ENCODE assay signal across 24 mouse cellular contexts in genomic region chr9:44314910-44315309, GRCm38 (mm10).
"Had no signal": no experiment of that assay in that cellular context is flagged by ENCODE, and none has a peak within 500 bp of the region (broad histone marks: within the 10 kb centered on the region; RNA-seq: fewer than 3 reads in every experiment).

No protein-coding gene starts in this region.

- ATAC-seq: hindbrain, postnatal 0 days; intestine, embryonic 16.5 days had no signal

- H3K27me3 ChIP-seq: heart, embryonic 13.5 days; heart, embryonic 15.5 days; hindbrain, embryonic 15.5 days; kidney, embryonic 15.5 days; liver, embryonic 13.5 days; liver, embryonic 15.5 days had no signal

- H3K4me3 ChIP-seq: heart, embryonic 10.5 days; heart, embryonic 13.5 days; heart, embryonic 15.5 days; hindbrain, embryonic 15.5 days; kidney, embryonic 15.5 days; limb, embryonic 12.5 days; liver, embryonic 13.5 days; liver, embryonic 15.5 days had no signal

- DNase-seq: gastrocnemius, postnatal 14 days; gastrocnemius, postnatal 36 days; heart, adult 18-20 months; heart, postnatal 14 days; heart, postnatal 36 days; kidney, adult 11 months; kidney, adult 2 months; kidney, adult 9 months; kidney, postnatal 14 days; kidney, postnatal 36 days; left cerebral cortex, postnatal 4 days; liver; liver, embryonic 13.5 days had no signal

- H3K9ac ChIP-seq: heart, embryonic 13.5 days; heart, embryonic 15.5 days; hindbrain, embryonic 15.5 days; kidney, embryonic 15.5 days; limb, embryonic 12.5 days; liver, embryonic 13.5 days; liver, embryonic 15.5 days had no signal

- H3K4me2 ChIP-seq: heart, embryonic 13.5 days; heart, embryonic 15.5 days; hindbrain, embryonic 15.5 days; kidney, embryonic 15.5 days; limb, embryonic 12.5 days; liver, embryonic 11.5 days; liver, embryonic 13.5 days; liver, embryonic 15.5 days had no signal

- H3K9me3 ChIP-seq: heart, embryonic 10.5 days; heart, embryonic 13.5 days; heart, embryonic 15.5 days; hindbrain, embryonic 15.5 days; kidney, embryonic 15.5 days; limb, embryonic 12.5 days; liver, embryonic 13.5 days; liver, embryonic 15.5 days had no signal

- H3K27ac ChIP-seq: heart, embryonic 10.5 days; heart, embryonic 13.5 days; heart, embryonic 15.5 days; hindbrain, embryonic 15.5 days; hindbrain, postnatal 0 days; kidney, embryonic 15.5 days; kidney, postnatal 0 days; limb, embryonic 12.5 days; liver, embryonic 13.5 days; liver, embryonic 15.5 days had no signal
